Comparison of ENCODE assay signal across 8 mouse cellular contexts in genomic region chr9:86570261-86570890, GRCm38 (mm10). TPM values are rescaled to one million over a fixed set of nuclear protein-coding genes. Genes with fewer than 3 reads are reported as not detected.
DNase-seq lines count a peak whose midpoint lies in the region; ATAC-seq and TF ChIP-seq lines count a peak whose summit lies in the region.

No protein-coding gene starts in this region.

- peaks cover 7% of the 10 kb centered on the region; the same call in 1 of the 2 replicates for H3K4me1 ChIP-seq in heart, postnatal 0 days (ENCODE audit: control insufficient read depth, insufficient read depth)
- H3K4me1 ChIP-seq in forebrain, postnatal 0 days (ENCODE audit: insufficient read depth) = peaks cover 8% of the 10 kb centered on the region; the same call in 1 of the 2 replicates
- peaks cover 17% of the 10 kb centered on the region for H3K4me1 ChIP-seq in limb, embryonic 10.5 days
- peaks cover 25% of the 10 kb centered on the region for H3K4me1 ChIP-seq in neural tube, embryonic 15.5 days

- no peaks in the 10 kb centered on the region for H3K9me3 ChIP-seq in heart, postnatal 0 days (replicated peaks; ENCODE audit: control insufficient read depth, low read length)
- no peaks in the 10 kb centered on the region for H3K9me3 ChIP-seq in forebrain, postnatal 0 days (ENCODE audit: low read length)
- no peaks in the 10 kb centered on the region for H3K9me3 ChIP-seq in limb, embryonic 10.5 days (replicated peaks)
- H3K9me3 ChIP-seq in neural tube, embryonic 15.5 days (replicated peaks) = no peaks in the 10 kb centered on the region

- H3K27ac ChIP-seq in heart, postnatal 0 days (ENCODE audit: low read depth) = no peak overlapping the region
- H3K27ac ChIP-seq in forebrain, postnatal 0 days (ENCODE audit: low read depth, low read length) = no peak overlapping the region
- H3K27ac ChIP-seq in limb, embryonic 10.5 days = no peak overlapping the region
- no peak overlapping the region for H3K27ac ChIP-seq in neural tube, embryonic 15.5 days (replicated peaks)

- TF ChIP-seq EP300 in heart, postnatal 0 days (IDR thresholded peaks at IDR 0.05; ENCODE audit: low read depth) = no peak

- H3K27me3 ChIP-seq in heart, postnatal 0 days (ENCODE audit: control insufficient read depth, insufficient read depth, low read length) = no peaks in the 10 kb centered on the region
- no peaks in the 10 kb centered on the region for H3K27me3 ChIP-seq in forebrain, postnatal 0 days (ENCODE audit: insufficient read depth, low read length)
- H3K27me3 ChIP-seq in limb, embryonic 10.5 days (ENCODE audit: low read depth, poor library complexity, severe bottlenecking) = peaks cover 5% of the 10 kb centered on the region; the same call in 1 of the 2 replicates
- H3K27me3 ChIP-seq in neural tube, embryonic 15.5 days (replicated peaks) = no peaks in the 10 kb centered on the region

- H3K36me3 ChIP-seq in heart, postnatal 0 days (replicated peaks; ENCODE audit: control insufficient read depth, insufficient read depth, low read length) = peaks cover 13% of the 10 kb centered on the region
- peaks cover 20% of the 10 kb centered on the region for H3K36me3 ChIP-seq in forebrain, postnatal 0 days (ENCODE audit: insufficient read depth)
- H3K36me3 ChIP-seq in limb, embryonic 10.5 days = peaks cover 41% of the 10 kb centered on the region
- peaks cover 27% of the 10 kb centered on the region for H3K36me3 ChIP-seq in neural tube, embryonic 15.5 days

- peak overlapping the region; percentile 98 for H3K4me2 ChIP-seq in heart, postnatal 0 days (ENCODE audit: low read depth, low read length)
- H3K4me2 ChIP-seq in forebrain, postnatal 0 days (ENCODE audit: low read depth) = peak overlapping the region; percentile 99
- H3K4me2 ChIP-seq in neural tube, embryonic 15.5 days = peak overlapping the region; percentile 97

- no peak overlapping the region for H3K9ac ChIP-seq in heart, postnatal 0 days (replicated peaks; ENCODE audit: low read depth, low read length)
- no peak overlapping the region for H3K9ac ChIP-seq in forebrain, postnatal 0 days
- peak overlapping the region; percentile 43 for H3K9ac ChIP-seq in neural tube, embryonic 15.5 days (replicated peaks)

- TF ChIP-seq CTCF in heart, postnatal 0 days (IDR thresholded peaks at IDR 0.05; ENCODE audit: low read depth) = no peak
- TF ChIP-seq CTCF in forebrain, postnatal 0 days (IDR thresholded peaks at IDR 0.05; ENCODE audit: low read depth) = no peak

- WGBS in heart, postnatal 0 days = 71% methylated on average over 10 of the region's 10 CpGs
- 55% methylated on average over 10 of the region's 10 CpGs for WGBS in forebrain, postnatal 0 days
- 86% methylated on average over 10 of the region's 10 CpGs for WGBS in limb, embryonic 10.5 days
- WGBS in neural tube, embryonic 15.5 days = 74% methylated on average over 10 of the region's 10 CpGs

- no peak for DNase-seq in heart, postnatal 0 days (ENCODE audit: low spot score)
- no peak for DNase-seq in heart, postnatal 36 days
- DNase-seq in forebrain, postnatal 0 days = no peak
- DNase-seq in limb, embryonic 10.5 days (ENCODE audit: low spot score) = no peak
- DNase-seq in ovary, adult 18-20 months (ENCODE audit: low spot score) = no peak
- no peak for DNase-seq in cerebellum, postnatal 25 days
- DNase-seq in thymus, postnatal 10 days (ENCODE audit: low spot score in 2 of 2) = no peak

- intact Hi-C loops in heart, postnatal 36 days (cut with DNase I) = loop anchor here (5.0 to 10.0 kb wide), 3 partner anchors 454 to 816 kb away; partner anchors contain the start of gene Cyb5r4

- ATAC-seq in heart, postnatal 0 days (ENCODE audit: insufficient read depth, low read depth) = no peak
- no peak for ATAC-seq in forebrain, postnatal 0 days
- no peak for ATAC-seq in neural tube, embryonic 15.5 days (ENCODE audit: low FRiP score)

- H3K4me3 ChIP-seq in heart, postnatal 0 days (ENCODE audit: low read depth, low read length) = peak overlapping the region; percentile 70; the same call in 1 of the 2 replicates
- H3K4me3 ChIP-seq in forebrain, postnatal 0 days (ENCODE audit: low read depth, low read length) = peak overlapping the region; percentile 67; the same call in 1 of the 2 replicates
- peak overlapping the region; percentile 76 for H3K4me3 ChIP-seq in limb, embryonic 10.5 days
- peak overlapping the region; percentile 85 for H3K4me3 ChIP-seq in neural tube, embryonic 15.5 days (replicated peaks)

RNA-seq across cellular contexts. Expression of gene Pgm3, which starts 1.3 kb away (rescaled TPM):
- 6.8 and 17.2 TPM in 2 replicates for total RNA-seq in heart, postnatal 0 days (2014; rRNA removed; ENCODE audit: low replicate concordance)
- polyA plus RNA-seq in heart, postnatal 0 days (2015; fragmentation: Nextera tagmentation; extraction: Ambion mirVana) = 11.9 and 12.1 TPM in 2 replicates
- total RNA-seq in heart, postnatal 36 days (2021) = 1 to 10 TPM; 7.2 to 7.8 TPM
- total RNA-seq in forebrain, postnatal 0 days (2014; rRNA removed) = 21.7 and 25.9 TPM in 2 replicates
- 30.1 and 32.8 TPM in 2 replicates for polyA plus RNA-seq in forebrain, postnatal 0 days (2015; fragmentation: Nextera tagmentation; extraction: Ambion mirVana)
- polyA plus RNA-seq in limb, embryonic 10.5 days (2016; fragmentation: Nextera tagmentation; extraction: Ambion mirVana) = 34.2 and 37.2 TPM in 2 replicates
- 32.0 and 32.2 TPM in 2 replicates for polyA plus RNA-seq in neural tube, embryonic 15.5 days (2015; fragmentation: Nextera tagmentation; extraction: Ambion mirVana)

RNA-seq across cellular contexts. Expression of gene Rwdd2a, which starts 1.4 kb away (rescaled TPM):
- not detected in 2 replicates for total RNA-seq in heart, postnatal 0 days (2014; rRNA removed; ENCODE audit: low replicate concordance)
- 2.2 and 2.5 TPM in 2 replicates for polyA plus RNA-seq in heart, postnatal 0 days (2015; fragmentation: Nextera tagmentation; extraction: Ambion mirVana)
- under 1 TPM; 0.58 to 0.76 TPM for total RNA-seq in heart, postnatal 36 days (2021)
- 19.1 and 21.2 TPM in 2 replicates for total RNA-seq in forebrain, postnatal 0 days (2014; rRNA removed)
- 32.9 and 40.7 TPM in 2 replicates for polyA plus RNA-seq in forebrain, postnatal 0 days (2015; fragmentation: Nextera tagmentation; extraction: Ambion mirVana)
- polyA plus RNA-seq in limb, embryonic 10.5 days (2016; fragmentation: Nextera tagmentation; extraction: Ambion mirVana) = 1.6 and 2.6 TPM in 2 replicates
- 37.7 and 42.6 TPM in 2 replicates for polyA plus RNA-seq in neural tube, embryonic 15.5 days (2015; fragmentation: Nextera tagmentation; extraction: Ambion mirVana)
